Mouse (Mus musculus): ENCODE results near the gene Nr1d1. TPM values are rescaled to one million over a fixed set of nuclear protein-coding genes. Genes with fewer than 3 reads are reported as not detected.

Gene Nr1d1
- total RNA-seq, 4 experiments from 2014 or later = 86.6 to 99.6 (median 92.7) TPM

DNA sequence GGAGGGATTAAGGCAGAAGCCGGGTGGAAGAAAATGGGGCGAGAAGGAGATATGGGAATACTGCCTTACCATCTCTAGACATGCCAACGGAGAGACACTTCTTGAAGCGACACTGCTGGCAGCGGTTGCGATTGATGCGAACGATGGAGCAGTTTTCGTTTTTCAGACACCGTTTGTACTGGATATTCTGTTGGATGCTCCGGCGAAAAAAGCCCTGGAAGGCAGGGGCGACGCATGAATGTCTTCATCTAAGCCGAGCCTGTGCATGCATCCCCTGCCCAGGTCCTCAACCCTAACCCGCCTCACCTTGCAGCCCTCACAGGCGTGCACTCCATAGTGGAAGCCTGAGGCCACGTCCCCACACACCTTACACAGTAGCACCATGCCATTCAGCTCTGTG lies 4.0 kb downstream of the Nr1d1 start:
- DNase-seq (ENCODE audit: low spot score in 2 of 2) = no peak

DNA sequence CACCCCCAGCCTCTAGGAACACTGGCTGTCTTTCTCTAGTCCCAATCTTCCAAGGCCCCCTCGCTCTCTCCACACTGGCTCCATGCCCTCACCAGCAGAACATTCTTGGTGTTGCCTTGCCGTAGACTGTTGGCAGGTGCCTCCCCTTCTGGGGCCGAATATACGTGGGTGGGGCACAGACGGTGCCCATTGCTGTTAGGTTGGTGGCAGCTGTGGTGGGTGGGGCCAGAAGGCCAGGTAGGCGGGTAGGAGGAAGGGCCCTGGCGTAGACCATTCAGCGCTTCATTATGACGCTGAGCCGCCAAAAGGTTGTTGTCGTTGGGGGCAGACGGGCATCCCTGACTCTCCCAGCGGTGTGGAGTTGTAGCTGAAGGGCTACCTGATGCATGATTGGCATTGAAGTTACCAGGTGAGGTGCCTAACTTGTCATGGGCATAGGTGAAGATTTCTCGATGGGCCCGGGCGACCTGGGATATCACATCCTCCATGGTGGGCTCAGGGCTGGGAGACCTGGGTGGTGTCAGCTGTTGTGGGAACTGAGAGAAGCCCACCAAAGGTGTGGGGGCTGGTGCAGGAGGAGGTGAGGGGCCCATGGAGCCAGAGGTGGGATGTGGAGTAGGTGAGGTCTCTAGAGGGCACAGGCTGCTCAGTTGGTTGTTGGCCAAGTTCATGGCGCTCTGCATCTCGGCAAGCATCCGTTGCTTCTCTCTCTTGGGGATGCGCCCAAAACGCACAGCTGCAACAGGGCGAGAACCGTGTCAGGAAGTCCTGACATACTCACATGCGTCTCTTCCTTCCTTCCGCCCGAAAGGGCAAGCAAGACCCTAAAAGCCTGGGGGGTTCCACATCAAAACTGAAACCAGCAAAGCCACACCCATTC lies 4.8 kb downstream of the Nr1d1 start:
- peak; percentile 83 to 85 for DNase-seq (ENCODE audit: low spot score in 2 of 2)

DNA sequence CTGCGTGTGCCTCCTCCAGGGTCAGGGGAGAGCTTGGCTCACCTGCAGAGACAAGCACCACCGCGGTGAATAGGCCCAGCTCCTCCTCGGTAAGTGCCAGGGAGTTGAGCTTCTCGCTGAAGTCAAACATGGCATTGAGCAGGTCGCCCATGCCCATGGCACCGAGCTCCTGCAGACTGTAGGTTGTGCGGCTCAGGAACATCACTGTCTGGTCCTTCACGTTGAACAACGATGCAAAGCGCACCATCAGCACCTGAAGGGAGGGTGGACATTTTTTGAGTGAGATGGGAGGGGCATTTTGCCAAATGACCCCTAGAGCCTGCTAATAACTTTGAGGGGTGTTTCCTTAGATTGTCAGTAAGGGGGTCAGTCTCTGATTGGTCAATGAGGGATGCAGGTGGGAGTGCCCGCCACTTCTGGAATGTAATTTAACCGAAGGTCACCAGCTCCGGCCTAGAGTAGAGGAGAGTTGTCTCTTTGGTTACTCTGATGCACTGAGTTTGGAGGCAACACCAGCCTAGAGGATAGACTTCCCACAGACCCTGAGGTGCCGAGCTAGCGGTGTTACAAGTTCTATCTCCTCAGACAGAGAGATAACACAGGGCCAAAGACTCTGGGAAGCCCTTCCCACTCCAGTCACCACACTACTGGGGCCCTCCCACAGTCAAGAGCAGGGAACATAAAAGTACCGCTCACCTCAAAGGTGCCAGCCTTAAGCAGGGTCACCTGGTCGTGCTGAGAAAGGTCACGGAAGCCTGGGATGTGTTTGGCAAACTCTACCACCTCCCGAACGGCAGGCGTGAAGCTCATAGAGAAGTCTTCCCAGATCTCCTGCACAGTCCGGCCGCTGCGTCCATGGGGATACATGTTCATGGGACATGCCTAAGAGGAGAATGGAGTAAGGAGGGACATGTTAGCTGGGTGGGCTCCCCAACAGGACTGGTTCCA lies 5.9 kb downstream of the Nr1d1 start:
- DNase-seq (ENCODE audit: low spot score in 2 of 2) = no peak

DNA sequence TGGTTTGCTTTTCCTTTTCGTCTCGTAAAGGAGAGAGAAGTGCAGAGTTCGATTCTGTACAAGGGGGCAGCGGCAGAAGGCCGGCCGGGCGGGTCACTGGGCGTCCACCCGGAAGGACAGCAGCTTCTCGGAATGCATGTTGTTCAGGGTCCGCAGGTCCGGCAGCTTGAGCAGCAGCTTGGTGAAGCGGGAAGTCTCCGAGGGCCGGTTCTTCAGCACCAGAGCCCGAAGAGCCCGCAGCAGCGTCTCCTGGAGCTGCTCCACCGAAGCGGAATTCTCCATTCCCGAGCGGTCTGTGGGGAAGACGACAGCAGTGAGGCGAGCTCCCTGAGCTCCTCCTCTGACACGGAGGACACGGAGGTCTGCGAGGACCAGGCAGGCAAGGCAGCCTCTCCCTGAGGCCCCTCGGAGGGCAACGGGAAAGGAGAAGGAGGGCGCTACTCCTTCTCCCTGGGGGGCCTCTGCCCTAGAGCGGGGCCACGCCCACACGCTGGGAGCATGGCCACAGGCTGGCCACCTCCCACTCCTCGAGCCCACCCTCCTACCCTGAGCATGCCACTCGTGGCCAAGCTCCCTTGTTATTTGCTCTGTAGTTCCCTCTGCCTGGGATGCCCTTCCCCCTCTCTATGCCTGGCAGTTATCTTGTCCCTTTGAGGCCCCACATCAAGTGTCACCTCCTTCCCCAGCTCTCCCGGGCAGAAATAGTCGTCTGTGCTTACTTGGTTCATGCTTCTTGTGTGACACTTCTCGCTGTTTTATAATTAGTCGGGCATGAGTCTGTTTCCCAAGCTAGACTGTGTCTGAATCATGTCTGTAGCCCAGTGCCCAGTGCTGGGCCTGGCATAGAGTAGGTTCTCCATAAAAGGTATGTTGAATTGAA lies 6.8 kb downstream of the Nr1d1 start:
- DNase-seq (ENCODE audit: low spot score in 2 of 2) = no peak

DNA sequence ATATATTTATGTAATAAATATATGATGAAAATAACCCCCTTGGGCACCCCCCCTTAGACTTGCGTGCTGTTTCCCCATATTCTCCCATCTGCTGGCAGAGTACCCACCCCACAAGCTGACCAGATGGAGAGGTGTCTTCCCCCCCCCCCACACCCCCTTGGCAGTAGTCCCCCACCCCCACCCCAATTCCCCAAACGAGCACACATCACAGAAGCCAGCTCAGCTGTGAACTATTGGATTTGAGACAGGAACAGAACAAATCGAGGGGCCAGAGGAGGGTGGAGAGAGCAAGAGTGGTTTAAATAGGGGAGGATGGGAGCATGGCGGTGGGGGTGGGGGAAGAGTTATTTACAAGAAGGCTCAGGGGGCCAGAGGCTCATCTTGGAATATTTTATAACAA lies 7.4 kb downstream of the Nr1d1 start:
- no peak for DNase-seq (ENCODE audit: low spot score in 2 of 2)

DNA sequence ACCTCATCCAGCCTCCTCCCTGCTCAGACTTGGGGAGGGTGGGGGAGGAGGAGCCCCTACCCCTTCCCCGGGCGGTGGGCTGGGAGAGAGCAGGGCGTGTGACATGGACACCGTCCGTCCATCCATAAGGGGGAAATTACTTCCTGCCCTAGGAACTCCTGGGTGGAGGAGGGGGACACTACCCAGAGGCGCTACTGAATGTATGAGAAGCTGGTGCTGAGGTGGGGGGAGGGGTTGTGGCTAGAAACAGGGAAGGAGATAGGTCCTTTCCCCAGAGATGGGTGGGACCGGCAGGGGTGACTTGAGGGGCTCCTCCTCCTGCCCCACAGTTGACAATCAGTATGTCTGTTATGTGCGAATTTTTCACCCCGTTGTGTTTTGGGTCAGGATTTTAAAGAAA lies 7.9 kb downstream of the Nr1d1 start:
- no peak for DNase-seq (ENCODE audit: low spot score in 2 of 2)

DNA sequence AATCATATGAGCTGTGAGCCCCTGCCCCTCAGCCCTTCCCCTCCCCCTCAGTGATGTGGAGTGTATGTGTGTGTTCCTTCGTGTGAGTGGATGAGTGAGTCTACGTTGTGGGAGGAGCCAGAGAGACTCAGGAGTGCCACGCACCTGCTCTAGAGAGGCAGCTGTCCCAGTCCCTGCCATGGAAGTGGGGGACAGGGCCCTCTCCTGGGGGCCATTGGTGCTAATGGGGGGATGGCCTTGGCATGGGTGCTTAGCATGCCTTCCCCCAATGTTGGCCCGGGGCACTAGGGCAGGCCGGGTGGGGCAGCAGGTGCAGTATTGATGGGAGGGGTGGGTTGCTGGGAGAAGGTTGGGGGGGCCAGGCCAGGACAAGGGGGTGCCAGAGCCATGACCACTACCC lies 8.3 kb downstream of the Nr1d1 start:
- DNase-seq (ENCODE audit: low spot score in 2 of 2) = no peak

DNA sequence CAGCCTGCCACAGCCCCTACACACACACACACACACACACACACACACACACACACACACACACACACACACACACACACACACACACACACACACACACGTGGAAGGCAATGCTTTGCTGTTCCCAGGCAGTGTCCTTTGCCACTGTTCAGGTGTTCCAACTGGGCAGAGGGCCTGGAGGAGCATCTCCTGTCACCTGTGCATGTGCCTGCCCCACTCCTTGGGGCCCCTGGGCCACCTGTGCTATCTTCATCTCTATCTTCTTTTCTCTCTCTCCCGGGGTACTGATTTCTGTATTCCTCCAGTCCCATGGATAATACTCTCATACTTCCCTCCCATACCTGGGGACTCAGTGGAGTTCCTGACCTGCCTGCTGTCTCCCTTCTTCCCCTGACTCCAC lies 8.8 kb downstream of the Nr1d1 start:
- no peak for DNase-seq (ENCODE audit: low spot score in 2 of 2)

DNA sequence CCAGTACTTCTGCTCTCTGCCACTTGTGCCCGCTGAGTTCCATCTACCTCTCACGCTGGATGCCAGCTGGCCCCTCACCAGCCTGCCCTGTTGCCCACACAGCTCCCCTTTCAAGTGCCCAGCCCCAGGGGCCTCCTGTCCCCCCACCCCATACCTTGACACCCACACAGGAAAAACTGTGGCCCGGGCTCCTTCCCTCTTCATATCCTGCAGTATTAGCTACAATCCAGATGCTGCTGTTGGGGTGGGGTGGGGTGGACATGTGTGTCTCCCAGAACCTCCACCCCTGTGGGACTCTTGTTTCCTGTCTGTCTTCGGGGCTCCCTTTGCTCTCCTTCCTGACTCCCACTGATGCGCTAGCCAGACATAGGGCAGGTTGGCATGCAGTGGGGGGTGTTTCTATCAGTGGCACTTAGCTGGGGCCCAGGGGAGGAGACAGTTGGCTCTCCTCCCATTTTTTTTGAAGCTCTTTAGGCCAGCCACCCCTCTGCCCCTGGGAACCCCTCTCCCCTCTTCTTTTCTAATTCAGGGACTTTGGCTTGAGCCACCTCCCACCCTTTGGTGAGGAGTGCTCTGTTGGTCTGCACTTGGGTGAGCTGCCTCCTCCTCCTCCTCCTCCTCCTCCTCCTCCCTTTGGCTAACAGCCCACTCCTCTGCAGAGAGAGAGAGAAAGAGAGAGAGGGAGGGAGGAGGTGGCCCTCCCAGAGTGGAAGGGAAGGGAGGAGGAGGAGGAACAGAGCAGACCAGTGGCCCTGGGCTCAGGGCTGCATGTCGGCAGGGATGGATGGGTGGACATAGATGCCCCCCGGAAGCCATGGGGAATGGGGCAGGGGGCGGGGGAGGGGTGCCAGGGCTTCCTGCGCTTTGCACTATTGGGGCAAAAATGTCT lies 9.5 kb downstream of the Nr1d1 start:
- no peak for DNase-seq (ENCODE audit: low spot score in 2 of 2)

DNA sequence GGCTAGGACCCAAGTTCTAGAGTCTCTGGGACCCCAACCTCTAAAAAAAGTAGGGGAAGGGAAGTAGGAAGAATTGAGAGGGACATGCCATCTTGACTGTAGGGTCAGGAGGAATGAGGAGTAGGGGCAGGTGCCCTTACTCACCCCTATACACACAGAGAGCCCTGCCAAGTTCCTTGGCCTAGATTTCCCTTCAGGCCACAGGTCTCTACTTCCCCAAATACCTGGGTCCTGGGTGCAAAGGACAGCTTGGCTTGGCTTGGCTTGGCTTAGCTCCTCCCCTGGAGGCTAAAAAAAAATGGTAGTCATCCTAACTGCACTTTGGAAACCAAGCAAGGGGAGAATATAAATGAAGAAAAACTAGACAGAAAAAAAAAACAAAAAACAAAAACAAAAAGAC lies 10.4 kb downstream of the Nr1d1 start:
- DNase-seq (ENCODE audit: low spot score in 2 of 2) = no peak

DNA sequence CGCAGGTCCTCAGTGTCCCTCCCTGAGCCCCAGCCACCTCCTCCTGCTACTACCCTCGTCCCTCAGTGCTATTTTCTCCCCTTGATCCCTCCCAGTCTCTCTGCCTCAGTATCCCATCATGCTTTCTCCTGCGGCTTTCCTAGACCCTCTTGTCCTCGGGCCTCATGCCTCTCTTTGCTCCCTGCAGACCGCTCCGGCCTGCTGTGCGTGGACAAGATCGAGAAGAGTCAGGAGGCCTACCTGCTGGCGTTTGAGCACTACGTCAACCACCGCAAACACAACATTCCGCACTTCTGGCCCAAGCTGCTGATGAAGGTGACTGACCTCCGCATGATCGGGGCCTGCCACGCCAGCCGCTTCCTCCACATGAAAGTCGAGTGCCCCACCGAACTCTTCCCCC lies 11.0 kb downstream of the Nr1d1 start:
- DNase-seq (ENCODE audit: low spot score in 2 of 2) = no peak

DNA sequence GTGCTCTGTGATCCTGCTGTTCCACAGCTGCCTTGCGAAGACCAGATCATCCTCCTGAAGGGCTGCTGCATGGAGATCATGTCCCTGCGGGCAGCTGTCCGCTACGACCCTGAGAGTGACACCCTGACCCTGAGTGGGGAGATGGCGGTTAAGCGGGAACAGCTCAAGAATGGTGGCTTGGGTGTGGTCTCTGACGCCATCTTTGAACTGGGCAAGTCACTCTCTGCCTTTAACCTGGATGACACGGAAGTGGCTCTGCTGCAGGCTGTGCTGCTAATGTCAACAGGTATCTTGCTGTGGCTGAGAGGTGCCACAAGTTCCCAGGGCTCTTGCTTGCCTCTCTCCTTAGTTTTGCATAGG lies 11.7 kb downstream of the Nr1d1 start:
- no peak for DNase-seq (ENCODE audit: low spot score in 2 of 2)

DNA sequence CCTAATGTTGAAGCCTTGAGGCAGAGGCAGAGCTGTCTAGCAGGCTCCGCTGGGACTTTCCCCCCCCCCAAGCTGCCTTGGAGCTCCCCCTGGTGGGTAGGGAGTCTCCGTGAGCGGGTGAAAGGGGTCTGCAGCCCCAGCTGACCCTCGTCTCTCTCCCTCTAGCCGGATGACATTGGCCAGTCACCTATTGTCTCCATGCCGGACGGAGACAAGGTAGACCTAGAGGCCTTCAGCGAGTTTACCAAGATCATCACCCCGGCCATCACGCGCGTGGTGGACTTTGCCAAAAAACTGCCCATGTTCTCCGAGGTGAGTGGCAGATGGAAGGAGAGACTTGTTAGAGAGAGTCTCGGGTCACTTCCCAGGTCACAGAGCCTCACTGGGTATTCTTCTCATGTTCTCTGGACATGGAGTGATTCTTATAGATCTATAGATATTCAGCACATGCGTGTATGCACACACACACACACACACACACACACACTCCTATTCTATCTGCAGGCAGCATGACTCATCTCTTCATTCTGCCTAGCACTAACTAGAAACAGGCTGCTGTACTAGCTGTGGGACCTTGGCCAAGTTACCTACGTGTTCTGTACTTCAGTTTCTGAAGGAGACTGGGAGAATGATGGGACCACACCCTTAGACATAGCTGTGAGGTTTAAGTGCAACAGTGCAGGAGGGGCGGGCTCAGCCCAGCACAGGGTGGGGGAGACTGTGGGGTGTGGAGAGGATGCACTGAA lies 12.2 kb downstream of the Nr1d1 start:
- no peak for DNase-seq (ENCODE audit: low spot score in 2 of 2)

DNA sequence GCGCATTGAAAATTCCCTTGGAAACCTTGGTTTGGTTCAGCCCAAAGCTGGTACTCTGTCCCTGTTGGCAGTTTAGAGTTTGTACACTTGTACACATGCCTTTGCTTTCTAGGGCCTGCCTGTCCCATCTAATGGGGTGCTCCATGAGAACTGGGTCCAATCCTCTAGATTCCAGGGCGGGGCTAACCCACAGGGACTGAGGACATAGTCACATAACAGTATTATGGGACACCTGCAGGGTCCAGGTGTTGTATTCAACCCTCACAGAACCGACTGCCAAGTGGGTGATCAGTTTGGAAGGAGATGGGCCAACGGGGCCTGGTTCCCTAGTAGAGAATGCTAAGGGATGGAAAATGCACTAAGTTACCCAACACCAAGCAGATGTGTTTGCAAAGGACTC lies 13.2 kb downstream of the Nr1d1 start:
- DNase-seq (ENCODE audit: low spot score in 2 of 2) = no peak

DNA sequence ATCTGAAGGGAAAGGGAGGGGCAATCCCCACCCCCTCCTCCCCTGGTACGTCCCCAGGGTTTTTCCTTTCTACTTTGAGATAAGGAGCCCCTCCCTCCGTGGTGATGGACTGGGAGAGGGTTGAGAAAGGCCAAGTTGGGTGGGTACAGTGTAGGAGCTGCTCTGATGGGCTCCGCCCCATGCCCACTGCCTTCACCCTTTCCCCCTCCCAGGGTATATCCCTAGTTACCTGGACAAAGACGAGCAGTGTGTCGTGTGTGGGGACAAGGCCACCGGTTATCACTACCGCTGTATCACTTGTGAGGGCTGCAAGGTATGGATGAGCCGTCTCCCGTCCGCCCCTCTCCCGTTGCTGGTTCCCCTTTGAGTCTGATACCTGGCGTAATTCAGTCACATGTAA lies 18.4 kb downstream of the Nr1d1 start:
- DNase-seq (ENCODE audit: low spot score in 2 of 2) = no peak

DNA sequence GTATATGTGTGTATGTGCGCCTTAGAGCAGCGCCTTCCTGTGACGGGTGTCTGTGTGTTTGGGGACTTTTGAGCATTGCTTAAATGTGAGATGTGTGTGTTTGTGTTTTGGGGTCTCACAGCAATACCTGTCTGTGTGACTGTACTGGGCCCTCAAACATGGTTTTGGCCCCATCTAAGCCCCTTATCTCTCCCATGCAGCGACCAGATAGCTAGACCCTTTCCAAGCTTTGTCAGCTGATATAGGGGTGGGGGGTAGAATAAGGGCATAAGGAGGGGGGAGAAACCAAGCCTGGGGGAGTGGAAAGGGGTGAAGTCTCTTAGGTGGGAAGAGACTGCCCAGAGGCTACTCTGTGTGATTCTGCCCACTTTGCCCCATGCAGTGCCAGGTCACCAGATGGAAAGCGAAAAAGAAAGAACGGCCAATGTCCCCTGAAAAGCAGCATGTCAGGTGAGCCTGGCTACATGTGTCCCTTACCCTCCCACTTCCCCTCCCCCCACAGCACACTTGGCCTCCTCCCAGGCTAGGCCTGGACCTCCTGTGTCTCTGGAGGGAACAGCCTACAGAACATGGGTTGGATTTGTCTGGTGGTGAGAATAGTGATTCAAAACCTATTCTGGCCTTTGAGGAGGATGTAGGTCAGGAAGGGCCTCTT lies 19.3 kb downstream of the Nr1d1 start:
- no peak for DNase-seq (ENCODE audit: low spot score in 2 of 2)

DNA sequence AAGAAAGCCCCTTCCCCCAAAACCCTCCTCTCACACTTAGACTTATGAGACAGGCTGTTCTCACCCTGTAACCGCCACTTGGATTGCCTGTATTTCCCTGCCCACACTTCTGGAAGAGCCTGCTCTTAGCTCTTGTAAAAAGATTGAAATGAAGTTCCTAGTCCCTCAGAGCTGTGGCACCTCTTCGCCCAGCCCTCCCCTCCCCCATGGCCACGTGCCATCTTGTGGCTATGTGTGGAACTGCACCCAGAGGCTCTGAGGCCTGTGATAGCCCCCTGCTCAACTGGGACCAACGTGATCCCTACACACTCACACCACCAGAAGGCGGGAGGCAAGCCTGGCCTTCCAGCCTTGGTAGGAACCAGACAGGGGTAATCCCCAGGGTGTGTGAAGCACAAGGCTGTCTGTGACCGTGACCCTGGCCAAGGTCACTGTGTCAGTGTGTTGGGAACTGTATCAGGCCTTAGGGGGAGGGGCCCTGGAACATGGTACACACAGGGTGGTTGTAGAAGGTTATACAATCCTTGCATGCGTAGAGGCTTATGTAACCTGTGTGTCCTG lies 20.4 kb downstream of the Nr1d1 start:
- DNase-seq (ENCODE audit: low spot score in 2 of 2) = no peak

DNA sequence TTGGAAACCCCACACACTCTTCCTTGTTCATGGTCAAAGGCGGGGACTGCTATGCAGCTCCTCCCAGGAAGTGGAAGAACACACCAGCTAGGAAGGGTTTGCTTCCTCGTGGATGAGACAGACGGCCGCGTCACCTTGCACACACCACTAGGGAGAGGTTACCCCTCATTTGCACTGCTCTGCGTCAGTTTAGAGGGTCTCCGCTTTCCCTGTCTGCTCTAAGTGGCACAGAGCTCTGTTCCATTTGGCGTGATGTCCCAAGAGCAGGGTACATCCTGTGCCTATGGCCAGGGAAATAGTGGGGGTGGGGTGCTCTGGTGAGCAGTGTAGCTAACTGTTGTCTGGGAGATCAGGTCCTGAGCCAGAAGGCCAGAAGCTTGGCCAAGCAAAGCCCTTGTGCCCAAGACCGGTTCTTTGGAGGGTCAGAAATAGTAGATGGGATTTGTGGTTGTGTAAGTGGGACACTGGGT lies 20.9 kb downstream of the Nr1d1 start:
- no peak for DNase-seq (ENCODE audit: low spot score in 2 of 2)

DNA sequence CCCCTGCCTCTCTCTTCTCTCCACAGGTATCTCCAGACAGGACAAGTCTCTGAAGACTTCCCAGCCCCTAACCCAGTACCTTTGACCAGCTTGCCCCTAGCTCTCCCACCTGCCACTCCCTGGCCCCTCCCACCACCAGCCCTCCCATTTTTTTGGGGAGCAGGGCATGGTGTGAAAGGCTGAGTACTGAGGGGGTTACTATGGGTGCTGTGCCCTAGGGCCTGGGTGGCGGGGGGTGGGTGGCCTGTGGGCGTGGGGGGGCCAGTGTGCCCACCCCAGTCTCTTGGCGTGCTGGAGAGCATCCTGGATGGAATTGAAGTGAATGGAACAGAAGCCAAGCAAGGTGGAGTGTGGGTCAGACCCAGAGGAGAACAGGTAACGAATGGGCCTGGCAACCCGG lies 21.9 kb downstream of the Nr1d1 start:
- no peak for DNase-seq (ENCODE audit: low spot score in 2 of 2)

All from layer of hippocampus, adult 8-10 months (tissue).